Mouse (Mus musculus) thymus, postnatal 0 days (tissue): ENCODE data around the gene Dido1. TPM values are rescaled to one million over a fixed set of nuclear protein-coding genes. Genes with fewer than 3 reads are reported as not detected.
"Not testable (repeated sequence)": the region's sequence is repeated elsewhere in the genome, so short reads cannot be mapped to it uniquely, and the experiment has no call there.

Experiments
- DNase-seq: peaks from one replicate; pipeline ENCODE4 v3.0.0-alpha.2; 2015; ENCODE audit warnings: low spot score
- polyA plus RNA-seq: library from polyadenylated mRNA; unstranded; fragments of >200 nt; fragmentation: Nextera tagmentation; extraction: Ambion mirVana; gene quantifications from 2 replicates; pipeline ENCODE4 v1.2.1, GENCODE M21; 2015

Gene Dido1
- polyA plus RNA-seq, 1 experiment from 2014 or later, result 32.2 TPM

DNA sequence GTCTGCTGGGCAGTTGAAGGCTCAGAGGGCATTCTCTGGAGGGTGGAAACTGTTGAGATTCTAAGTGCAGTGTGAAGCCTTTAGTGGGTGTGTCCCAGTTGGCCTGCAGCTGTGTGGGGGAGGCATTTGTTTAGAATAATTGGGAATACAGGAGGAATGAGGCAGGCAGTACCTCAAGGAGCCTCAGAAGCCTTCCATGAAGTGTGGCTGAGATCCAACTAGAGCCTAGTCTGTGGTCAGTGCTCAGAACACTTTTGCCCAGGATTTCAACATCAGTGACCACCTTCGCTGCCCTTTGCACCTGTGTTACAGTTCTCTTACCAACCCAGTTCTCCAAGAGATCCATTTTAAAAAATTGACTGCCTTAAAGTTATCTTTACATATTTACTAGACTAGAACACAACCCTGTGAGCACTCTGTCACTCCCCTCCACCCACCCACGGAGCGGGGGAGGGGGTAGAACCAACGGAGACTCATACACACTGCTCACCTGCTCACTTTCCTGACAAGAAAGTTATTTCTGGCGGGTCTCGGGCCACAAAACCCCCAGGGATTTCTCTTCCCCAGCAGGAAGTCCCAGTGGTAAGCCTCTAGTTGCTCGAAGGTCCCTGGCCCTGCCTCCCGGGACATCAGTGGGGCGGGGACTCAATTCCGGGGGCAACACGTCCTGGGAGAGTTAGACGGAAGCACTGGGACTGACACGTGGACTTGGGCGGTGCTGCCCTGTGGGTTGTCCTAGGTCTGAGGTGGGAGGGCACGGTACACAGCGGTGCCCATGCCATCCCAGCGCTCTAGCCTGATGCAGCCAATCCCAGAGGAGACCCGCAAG is 15.0 kb upstream of the Dido1 start, which contains the start of gene Slc17a9:
Gene Slc17a9, plus strand, starts transcription at position 679 of the 829 bp plus-strand sequence.
- DNase-seq, result peak; percentile 55

DNA sequence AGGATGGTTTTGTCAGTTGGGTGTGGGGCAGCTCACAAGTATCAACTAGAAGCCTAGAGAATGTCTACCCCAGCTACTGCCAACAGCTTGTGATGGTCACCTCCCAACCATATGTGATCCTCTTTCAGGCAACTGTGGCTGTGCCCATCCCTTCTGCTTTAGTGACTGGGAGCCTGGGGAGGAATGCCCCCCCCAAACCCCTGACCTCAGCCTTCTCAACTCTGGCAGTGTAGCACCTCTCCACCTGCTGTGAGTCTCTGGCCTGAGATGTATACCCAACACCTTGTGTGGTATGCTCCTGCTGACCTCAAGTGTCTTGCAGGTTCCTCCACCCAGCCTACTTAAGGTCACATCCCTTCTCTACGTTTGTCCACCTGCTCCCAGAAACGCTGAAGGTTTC is 14.1 kb upstream of the Dido1 start:
- DNase-seq, result no peak

DNA sequence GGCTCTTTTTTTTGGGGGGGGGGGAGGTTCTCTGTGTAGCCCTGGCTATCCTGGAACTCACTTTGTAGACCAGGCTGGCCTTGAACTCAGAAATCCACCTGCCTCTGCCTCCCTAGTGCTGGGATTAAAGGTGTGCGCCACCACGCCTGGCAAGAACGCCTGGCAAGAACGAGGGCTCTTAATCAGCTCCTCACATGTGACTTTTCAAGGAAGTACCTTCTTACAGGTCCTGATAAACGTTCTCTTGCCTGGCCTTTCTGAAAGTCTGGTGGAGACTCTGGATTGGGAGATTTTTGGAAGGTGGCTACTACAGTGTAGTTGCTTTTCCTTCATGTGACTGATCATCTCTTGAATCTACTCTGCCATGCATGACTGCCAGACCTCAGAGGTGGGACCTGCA is 12.9 kb upstream of the Dido1 start:
- DNase-seq, result not testable (repeated sequence)

DNA sequence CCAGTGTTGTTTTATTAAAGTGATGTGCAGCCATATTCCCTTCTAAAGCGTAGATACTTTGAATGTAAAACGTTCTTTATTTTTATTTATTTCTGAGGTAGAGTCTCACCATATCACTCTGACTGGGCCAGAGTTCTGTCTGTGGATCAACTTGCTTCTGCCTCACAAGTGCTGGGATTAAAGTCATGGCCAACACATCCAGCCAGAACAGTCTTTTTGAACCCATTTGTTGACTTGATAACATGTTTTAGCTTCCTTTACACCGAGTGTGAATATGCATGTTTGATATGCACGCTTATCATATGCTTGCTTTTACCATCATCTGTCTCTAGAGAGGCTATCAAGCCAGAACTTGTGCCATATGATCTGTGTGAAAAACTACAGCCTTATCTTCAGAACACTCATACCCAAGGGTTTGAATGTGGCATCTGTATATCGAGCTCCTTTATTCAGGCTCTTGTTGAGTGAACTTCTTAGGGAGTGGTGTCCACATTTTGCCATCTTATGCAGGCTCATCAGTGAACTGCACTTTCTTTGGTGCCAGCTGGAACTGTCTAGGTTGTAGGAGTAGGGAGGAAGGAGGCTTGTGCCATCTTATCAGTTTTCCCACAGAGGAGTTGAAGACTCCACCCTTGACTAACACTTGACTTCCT is 2.4 kb upstream of the Dido1 start:
- DNase-seq, result no peak

DNA sequence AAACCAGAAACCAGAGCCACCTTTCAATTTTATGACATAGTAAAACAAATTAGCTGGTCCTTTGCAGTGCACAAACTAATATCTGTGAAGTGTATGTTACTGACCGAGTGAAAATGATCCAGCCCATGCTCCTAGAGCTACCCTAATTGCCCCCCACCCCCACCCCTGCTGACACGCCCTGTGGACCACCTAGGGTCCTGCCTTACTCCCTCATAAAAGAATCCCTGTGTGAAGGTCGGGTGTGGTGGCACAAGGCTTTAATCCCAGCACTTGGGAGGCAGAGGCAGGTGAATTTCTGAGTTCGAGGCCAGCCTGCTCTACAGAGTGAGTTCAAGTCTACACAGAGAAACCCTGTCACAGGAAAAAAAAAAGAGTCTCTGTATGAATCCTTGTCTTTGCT is 1.7 kb upstream of the Dido1 start:
- DNase-seq, result no peak

DNA sequence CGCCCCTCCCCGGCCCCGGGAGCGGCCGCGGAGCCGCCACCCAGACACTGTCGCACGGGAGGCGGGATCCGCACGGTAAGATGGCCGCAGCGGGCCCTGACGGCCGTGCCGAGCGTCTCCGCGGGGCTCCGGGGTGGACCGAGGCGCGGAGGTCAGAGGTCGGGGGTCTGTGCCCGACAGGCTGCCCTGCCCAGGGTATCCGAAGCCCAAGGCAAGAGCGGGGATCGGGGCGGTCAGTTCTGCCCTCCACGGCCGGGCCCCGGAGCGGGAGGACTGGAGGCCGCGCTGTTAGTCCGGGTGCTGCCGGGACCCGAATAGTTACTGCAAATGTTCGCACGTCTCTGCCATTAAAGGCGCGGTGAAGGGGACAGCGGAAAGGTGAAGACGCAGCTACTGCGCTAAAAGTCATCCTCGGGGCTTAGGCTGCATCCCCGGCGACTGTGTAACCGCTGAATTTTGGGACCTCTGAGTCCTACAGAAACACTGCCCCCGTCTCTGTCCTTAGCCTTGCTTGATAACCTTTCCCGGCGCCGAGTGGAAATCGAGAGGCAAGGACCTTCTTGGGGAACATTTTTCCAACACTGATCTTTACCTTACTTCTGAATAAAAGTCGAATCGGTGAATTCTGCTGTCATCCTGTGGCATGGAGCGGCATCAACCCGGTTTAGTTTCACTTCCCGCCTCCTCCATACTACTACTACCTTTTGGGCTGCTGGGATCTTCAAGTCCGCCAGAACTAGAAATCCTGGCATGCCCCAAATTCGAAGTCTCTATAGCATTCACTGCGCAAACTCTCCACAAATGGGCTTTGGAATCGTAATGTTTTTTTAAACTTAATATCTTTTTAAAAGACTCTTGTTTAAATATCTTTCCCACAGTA is 717 bp upstream of the Dido1 start:
- no peak for DNase-seq

DNA sequence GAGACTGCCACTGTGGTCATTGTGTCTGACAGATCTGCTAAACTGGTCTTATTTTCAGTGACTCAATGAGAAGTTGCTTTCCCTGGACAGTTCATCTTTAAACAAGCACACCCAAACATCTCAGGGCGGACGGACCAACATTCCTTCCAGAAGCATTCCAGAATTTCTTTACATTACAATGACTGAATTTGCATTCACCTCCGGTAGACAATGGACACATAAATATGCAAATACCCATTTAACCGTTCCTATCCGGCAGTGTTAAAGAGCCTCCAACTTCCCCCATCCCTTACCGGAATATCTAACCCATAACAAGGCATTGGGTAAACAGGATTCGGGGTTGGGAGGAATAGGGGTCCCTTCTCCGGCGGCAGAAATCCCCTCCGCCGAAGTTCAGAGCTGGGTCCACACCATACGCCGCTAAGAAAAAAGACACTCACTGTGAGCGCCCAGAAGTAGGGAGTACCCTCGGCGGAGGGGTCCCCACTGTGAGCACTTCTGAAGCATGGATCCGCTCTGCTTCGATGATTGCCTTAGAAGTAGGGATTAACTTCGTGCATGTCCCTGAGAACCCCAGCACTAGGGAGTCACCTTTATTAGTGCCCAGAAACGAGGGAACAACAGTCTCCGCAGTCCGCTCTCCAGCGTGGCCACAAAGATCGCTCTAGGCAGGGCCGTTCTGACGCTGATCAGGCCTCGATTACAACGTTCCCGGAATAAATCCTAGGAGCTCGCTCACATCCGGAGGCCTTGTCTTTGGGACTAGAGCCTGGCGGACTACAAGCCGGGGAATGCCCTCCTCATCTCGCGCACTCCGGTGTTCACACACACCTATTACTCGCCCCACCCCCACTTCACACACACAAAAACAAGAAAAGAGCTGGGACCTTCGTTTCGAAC is 526 bp downstream of the Dido1 start:
- DNase-seq, result no peak

DNA sequence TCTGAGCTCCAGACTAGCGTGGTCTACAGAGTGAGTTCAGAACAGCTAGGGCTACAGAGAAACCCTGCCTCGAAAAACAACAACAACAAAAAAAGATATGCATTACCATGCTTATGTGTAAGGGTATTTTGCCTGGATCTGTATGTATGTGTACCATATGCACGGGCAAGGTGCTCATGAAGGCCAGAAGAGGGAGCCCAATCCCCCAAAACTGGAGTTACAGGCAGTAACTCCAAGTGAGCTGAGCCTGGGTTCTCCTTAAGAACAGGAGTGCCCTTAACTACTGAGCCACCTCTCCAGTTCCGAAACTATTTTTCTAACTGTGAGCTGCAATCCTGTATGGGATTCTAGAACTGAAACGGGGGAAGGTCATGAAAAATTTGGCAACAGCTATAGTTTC is 3.8 kb downstream of the Dido1 start:
- DNase-seq, result no peak

DNA sequence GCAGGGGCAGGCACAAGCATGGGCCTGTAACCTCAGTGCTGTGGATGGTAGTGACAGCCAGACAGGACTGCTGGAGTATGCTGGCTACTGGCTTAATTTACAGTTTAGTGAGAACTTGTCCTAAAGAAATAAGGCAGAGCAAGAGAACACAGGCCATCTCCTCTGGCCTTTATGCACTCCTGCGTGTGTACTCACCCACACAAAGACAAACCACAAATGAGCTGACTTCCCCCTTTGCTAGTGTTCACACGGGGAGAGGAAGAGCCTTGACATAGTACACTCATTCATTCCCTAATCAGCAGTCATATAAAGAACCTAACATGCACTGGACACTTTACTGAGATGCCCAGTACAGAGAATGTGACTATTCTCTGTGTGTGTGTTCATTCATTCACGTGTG is 4.7 kb downstream of the Dido1 start:
- no peak for DNase-seq

DNA sequence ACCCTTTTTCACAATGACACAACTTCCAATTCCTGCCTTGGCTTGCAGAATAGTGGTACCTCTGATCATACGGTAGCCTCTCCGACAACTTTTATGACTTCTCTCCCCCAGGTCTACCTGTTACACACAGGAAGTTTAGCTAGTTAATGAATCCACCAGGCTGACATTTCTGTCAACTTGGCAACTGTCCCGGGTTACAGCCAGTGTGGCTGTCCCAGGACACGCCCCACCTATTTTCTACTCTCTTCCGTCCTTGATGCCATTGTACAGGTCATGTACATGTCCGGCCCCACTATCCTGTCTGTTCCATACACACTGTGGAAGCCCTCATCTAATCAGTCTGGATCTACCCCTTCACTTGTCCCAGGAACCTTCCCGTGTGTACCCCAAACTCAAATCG is 5.2 kb downstream of the Dido1 start:
- no peak for DNase-seq

DNA sequence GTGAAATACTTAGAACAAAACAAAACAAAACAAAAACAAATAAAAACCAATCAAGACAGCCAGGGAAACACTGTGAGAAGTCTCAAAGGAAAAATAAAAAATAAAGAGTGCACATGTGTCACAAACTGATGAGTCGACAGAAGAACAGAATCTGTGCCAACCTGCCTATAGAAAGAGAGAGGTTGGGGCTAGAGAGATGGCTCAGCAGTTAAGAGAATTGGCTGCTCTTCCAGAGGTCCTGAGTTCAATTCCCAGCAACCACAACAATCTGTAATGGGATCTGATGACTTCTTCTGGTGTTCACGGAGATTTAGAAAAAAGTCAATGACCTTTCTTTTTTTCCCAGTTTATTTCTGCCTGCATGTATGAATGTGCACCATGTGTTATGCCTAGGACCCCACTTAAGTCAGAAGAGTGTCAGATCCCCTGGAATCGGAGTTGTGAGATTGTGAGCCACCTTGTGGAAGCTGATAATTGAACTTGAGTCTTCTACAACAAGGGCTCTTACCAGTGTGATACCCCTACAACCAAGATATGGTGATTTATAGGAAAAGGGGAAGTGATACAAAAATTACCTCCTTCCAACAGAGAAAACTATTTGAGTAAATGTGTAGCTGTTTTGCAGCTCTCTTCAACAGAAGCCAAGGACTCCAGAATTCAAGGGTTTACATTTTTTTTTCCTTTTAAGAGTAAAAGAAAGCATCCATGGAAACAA is 6.0 kb downstream of the Dido1 start:
- no peak for DNase-seq

DNA sequence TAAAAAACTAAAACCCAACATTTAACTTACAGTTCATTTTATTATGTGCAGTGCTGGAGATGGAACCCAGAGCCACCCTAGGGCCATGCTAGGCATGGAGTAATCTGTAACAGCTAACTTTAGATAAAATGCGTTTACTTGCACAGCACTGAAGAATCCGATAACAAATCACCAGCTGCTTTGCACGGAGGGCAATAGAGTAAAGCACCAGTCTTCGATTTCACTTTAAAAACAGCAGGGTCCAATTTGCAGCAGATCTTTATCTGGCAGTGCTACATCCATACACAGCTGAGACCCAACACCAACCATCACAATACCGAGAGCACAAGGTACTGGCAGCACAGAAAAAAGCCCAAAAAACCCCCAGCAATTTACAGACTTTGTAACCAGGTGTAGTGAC is 6.6 kb downstream of the Dido1 start:
- no peak for DNase-seq

DNA sequence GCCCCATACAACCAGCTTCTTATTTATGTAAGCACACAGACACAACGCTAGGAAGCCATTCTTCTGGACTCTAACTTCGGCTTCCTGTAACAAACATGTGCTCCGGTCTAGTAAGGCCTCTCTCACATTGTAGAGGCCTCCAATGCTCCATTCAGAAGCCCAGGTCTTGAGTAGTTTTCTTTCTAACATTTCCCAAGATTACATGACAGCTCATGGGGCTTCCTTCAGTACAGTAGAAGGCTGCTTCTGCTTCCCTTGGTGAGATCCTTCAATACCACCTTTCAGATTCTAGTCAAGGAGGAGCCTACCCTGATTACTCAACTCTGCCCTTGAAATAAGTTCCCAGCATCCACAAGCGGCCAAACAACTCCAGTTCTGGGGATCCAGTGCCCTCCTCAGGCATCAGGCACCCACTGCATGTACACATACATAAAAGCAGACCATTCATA is 7.1 kb downstream of the Dido1 start:
- DNase-seq, result no peak

DNA sequence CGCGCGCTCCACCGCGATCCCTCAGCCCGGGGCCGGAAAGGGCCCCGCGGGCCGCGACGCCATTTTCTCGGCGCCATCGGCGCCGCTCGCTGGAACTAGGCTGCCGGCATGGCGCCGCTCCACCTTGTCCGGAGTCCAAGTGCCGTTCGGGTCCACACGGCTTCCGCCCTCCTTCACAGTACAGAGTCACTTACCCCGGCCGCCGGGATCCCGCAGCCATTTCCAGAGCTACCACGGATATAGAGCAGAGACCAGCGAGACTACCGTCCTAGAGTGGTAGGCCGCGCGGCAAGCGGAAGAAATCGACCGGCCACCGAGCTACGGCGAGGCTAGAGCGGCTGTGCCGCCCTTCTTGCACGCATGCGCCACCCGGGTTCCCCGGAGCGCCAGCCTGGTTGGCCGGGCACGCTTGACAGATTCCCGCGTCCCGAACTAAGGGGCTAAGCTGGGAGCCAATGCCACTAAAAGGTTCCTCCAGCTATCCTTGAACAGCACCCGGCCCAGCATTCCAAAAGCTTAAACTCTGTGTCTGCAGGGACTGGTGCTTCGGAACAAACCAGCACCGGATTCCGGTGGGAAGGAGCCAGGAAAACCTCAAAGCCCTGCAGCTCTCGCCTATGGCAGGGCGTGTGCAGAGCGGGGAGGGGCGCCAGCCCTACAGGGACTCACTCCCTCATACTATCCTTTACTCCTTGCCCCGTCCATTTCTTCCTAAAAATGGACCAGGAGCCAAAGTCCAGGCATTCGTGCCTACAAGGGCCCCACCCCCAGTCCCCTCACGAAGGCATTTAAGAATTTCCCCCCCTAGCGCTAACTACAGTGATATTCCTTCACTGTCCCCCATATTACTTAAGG is 7.8 kb downstream of the Dido1 start:
- DNase-seq, result peak; percentile 93

DNA sequence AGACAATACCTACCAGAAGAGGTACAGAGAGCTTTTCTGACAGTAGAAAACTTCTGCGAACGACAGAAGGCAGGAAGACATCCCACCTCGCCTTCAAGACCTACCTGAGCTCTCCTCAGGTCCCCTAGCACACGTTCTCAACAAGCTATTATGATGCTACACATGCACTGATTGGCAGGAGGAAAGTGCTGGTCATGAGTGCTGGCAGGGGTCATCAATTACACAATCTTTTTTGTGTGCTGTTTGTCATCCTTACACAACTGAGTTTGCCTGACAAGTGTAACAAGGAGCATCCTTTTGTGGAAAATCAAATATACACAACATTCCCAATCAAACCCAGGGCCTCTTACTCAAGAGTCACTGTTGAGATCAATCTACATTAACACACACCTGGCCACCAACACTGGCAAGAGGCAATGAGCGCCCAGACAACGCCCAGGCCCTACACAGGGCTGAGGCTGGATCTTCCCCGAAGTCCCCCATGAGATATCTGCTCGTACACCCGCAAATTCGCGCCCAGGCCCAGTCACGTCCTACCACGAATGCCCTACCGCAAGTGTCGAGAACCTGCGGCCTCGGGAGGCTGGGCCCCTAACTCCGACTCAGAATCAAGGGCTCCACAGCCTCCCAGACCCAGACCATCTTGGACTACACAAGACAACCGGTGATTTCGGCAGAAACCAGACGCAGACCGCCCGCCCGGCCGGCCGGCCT is 8.6 kb downstream of the Dido1 start:
- DNase-seq, result no peak

DNA sequence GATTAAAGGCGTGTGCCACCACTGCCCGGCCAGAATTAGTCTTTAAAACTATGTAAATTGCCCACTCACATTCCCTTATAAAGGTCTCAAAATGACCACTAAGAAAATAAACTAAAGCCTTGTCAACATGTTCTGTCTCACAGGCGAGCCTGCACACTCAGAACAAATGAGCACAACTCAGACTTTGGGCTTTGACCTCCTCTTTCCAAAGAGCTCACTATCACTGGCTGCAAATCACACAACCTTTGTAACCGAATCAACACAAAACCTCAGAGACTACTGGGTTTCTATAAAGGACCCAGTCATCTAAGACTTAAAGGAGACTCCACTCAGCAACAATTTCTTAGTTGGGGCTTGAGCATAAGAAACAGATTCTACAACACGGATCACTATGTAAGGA is 9.3 kb downstream of the Dido1 start:
- DNase-seq, result no peak

DNA sequence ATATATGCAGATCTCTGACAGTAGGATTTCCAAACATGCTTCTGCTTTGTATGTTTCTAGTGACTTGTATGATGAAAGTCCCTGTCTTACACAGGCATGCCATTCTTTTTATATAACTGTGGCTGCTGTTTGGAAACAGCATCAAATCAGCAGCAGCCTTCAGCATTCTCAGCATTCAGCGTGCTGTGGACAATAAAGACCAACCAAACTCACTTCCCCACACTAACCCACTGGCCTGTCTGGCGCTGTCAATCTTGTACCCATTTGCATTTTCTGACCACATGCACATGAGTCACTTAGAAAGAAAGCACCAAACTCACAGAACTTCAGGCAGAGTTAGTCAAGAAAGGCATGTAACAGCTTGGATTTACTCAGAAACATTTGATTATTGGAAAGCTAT is 14.6 kb downstream of the Dido1 start:
- no peak for DNase-seq

DNA sequence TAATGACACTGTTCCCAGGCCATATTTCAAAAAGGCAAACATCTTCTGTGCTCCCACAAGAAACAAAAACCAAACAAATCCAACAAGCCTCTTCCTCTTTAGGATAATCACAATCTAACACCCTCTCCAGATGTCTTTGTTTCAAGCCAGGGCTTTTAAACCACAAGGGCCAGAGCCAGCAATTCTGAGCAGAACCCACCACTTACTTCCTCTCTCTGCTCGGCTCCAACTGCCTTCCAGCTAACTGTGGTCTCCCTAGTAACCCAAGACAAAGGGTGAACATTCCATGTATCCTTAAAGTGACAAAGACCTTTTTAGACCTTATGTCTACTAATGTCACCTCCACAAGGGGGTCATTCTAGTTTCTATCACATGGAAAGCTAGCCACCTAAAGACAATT is 17.2 kb downstream of the Dido1 start:
- peak; percentile 36 for DNase-seq

DNA sequence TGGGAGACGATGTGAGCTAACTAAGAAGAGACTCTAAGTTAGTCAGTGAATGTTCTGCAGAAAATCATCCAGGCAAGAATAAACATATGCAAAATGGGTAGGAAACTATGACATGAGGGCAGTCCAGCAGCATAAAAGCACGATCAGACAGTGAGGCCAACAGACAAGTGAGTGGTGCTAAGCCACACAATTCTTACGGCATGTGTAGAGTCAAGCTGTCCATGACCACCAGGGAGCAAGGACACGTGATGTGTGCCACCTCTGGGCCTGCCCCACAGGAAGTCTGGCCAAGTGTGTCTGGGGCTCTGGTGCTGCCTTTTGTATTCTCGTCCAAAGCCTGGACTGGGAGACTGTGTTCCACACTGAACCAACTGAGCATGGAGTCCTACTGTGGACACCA is 20.0 kb downstream of the Dido1 start:
- DNase-seq, result no peak
